In the genomic region with DNA sequence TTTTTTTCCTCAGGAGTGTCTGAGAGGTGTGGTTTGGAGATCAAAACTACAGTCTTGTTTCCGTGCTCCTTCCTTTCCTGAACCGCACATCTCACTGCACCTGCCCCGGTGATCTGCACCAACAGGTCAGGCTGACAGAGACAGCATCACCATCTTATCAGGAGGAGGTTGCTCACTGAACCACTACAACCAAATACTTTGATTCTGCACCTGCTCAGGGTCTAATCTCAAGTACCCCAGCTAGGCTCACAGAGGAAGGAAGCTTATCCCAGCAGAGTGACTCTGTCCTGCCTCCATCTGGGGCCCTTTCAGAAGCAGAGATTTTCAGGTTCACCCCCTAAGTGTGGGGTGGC, we compare ENCODE assay signal across 8 mouse cellular contexts. TPM values are rescaled to one million over a fixed set of nuclear protein-coding genes. Genes with fewer than 3 reads are reported as not detected.
DNase-seq lines count a peak whose midpoint lies in the region; ATAC-seq and TF ChIP-seq lines count a peak whose summit lies in the region.

No protein-coding gene starts in this region.

- no peak for TF ChIP-seq CTCF in bone marrow macrophage, adult 2 months (IDR thresholded peaks at IDR 0.05; ENCODE audit: low read depth, low read length)

- TF ChIP-seq POLR2A in bone marrow macrophage, adult 2 months (IDR thresholded peaks at IDR 0.05; ENCODE audit: borderline replicate concordance, low read depth, low read length): no peak

- no peaks in the 10 kb centered on the region for H3K27me3 ChIP-seq in heart, embryonic 13.5 days (replicated peaks)
- H3K27me3 ChIP-seq in hindbrain, embryonic 16.5 days (replicated peaks; ENCODE audit: control insufficient read depth, insufficient read depth, low read length): no peaks in the 10 kb centered on the region
- H3K27me3 ChIP-seq in midbrain, embryonic 15.5 days (replicated peaks): no peaks in the 10 kb centered on the region; the same call in 1 of the 2 replicates

- peaks cover 36% of the 10 kb centered on the region for H3K4me1 ChIP-seq in heart, embryonic 13.5 days
- 0 out of 2 replicates have a peak, but pooled peaks cover 4% of the 10 kb centered on the region for H3K4me1 ChIP-seq in bone marrow macrophage, adult 2 months (ENCODE audit: control insufficient read depth, insufficient read depth, low read length)
- H3K4me1 ChIP-seq in hindbrain, embryonic 16.5 days (ENCODE audit: control insufficient read depth, insufficient read depth, low read depth, low read length): peaks cover 11% of the 10 kb centered on the region
- peaks cover 12% of the 10 kb centered on the region for H3K4me1 ChIP-seq in midbrain, embryonic 15.5 days

- no peak for DNase-seq in heart, adult 11 months
- no peak for DNase-seq in urinary bladder, postnatal 25 days (ENCODE audit: low spot score)
- no peak for DNase-seq in retina, embryonic 14.5 days (ENCODE audit: low spot score)
- DNase-seq in ovary, postnatal 36 days (ENCODE audit: low spot score): no peak

- H3K9me3 ChIP-seq in heart, embryonic 13.5 days: no peaks in the 10 kb centered on the region
- H3K9me3 ChIP-seq in hindbrain, embryonic 16.5 days (ENCODE audit: control insufficient read depth, low read length): no peaks in the 10 kb centered on the region; the same call in 1 of the 2 replicates
- no peaks in the 10 kb centered on the region for H3K9me3 ChIP-seq in midbrain, embryonic 15.5 days

- peak overlapping the region; percentile 71; the same call in 1 of the 2 replicates for H3K9ac ChIP-seq in heart, embryonic 13.5 days
- H3K9ac ChIP-seq in hindbrain, embryonic 16.5 days (ENCODE audit: low read depth, low read length): no peak overlapping the region
- H3K9ac ChIP-seq in midbrain, embryonic 15.5 days: no peak overlapping the region

- peak overlapping the region; percentile 98 for H3K4me2 ChIP-seq in heart, embryonic 13.5 days
- peak overlapping the region; percentile 90 for H3K4me2 ChIP-seq in hindbrain, embryonic 16.5 days (ENCODE audit: low read length)
- H3K4me2 ChIP-seq in midbrain, embryonic 15.5 days: peak overlapping the region; percentile 75

- 5% methylated on average over 3 of the region's 3 CpGs for WGBS in heart, embryonic 13.5 days
- 9% methylated on average over 3 of the region's 3 CpGs for WGBS in hindbrain, embryonic 16.5 days
- WGBS in midbrain, embryonic 15.5 days: 12% methylated on average over 3 of the region's 3 CpGs

- H3K4me3 ChIP-seq in heart, embryonic 13.5 days: peak overlapping the region; percentile 87
- peak overlapping the region; percentile 68; the same call in 1 of the 2 replicates for H3K4me3 ChIP-seq in bone marrow macrophage, adult 2 months (ENCODE audit: insufficient read depth, low read length)
- H3K4me3 ChIP-seq in hindbrain, embryonic 16.5 days (ENCODE audit: low read length): peak overlapping the region; percentile 66
- H3K4me3 ChIP-seq in midbrain, embryonic 15.5 days: peak overlapping the region; percentile 53; the same call in 1 of the 2 replicates

- H3K27ac ChIP-seq in heart, embryonic 13.5 days (replicated peaks): no peak overlapping the region
- no peak overlapping the region for H3K27ac ChIP-seq in bone marrow macrophage, adult 2 months (ENCODE audit: insufficient read depth, low read depth, low read length)
- no peak overlapping the region for H3K27ac ChIP-seq in hindbrain, embryonic 16.5 days (ENCODE audit: low read depth, low read length)
- no peak overlapping the region for H3K27ac ChIP-seq in midbrain, embryonic 15.5 days

- H3K36me3 ChIP-seq in heart, embryonic 13.5 days: no peaks in the 10 kb centered on the region
- H3K36me3 ChIP-seq in hindbrain, embryonic 16.5 days (ENCODE audit: control insufficient read depth, insufficient read depth, low read length): no peaks in the 10 kb centered on the region
- H3K36me3 ChIP-seq in midbrain, embryonic 15.5 days (replicated peaks): no peaks in the 10 kb centered on the region

- no peak for ATAC-seq in heart, embryonic 13.5 days (ENCODE audit: extremely low read depth, insufficient number of reproducible peaks, low FRiP score, low TSS enrichment)
- no peak for ATAC-seq in hindbrain, embryonic 16.5 days
- ATAC-seq in midbrain, embryonic 15.5 days (replicated peaks): no peak

RNA-seq across cellular contexts. Expression of a gene that starts 0.6 kb away (rescaled TPM):
- polyA plus RNA-seq in heart, embryonic 13.5 days (2015; fragmentation: Nextera tagmentation; extraction: Ambion mirVana): 23.1 and 23.9 TPM in 2 replicates
- polyA plus RNA-seq in bone marrow macrophage, adult 2 months (2012; ENCODE audit: insufficient read depth, insufficient read length, missing spikeins): 3.6 and 4.3 TPM in 2 replicates
- 11.0 and 12.3 TPM in 2 replicates for polyA plus RNA-seq in hindbrain, embryonic 16.5 days (2015; fragmentation: Nextera tagmentation; extraction: Ambion mirVana)
- polyA plus RNA-seq in midbrain, embryonic 15.5 days (2015; fragmentation: Nextera tagmentation; extraction: Ambion mirVana): 8.9 and 10.2 TPM in 2 replicates
